Mouse (Mus musculus) cerebellum, adult 9-10 months (tissue): ENCODE data around the gene Ccdc137.
A peak's percentile ranks its signal among the peaks of the same experiment; 100 is the strongest.

Experiments used
- DNase-seq: peaks from one replicate; pipeline ENCODE4 v3.0.0; 2022

Gene Ccdc137

GRCm38 (mm10) chr11:120464365-120464764, 6.5 kb downstream of the Ccdc137 start:
- DNase-seq: no peak

GRCm38 (mm10) chr11:120465521-120465920, 7.6 kb downstream of the Ccdc137 start:
- DNase-seq: no peak

- DNase-seq: peak; percentile 92
Observed at GRCm38 (mm10) chr11:120467051-120467735, 9.3 kb downstream of the Ccdc137 start, which contains the start of gene Arl16. Gene Arl16, minus strand, starts transcription at chr11:120467607.

GRCm38 (mm10) chr11:120467736-120468092, 9.8 kb downstream of the Ccdc137 start:
- DNase-seq: no peak

- no peak for DNase-seq
Observed at GRCm38 (mm10) chr11:120472052-120472451, 14.1 kb downstream of the Ccdc137 start.

- no peak for DNase-seq
Observed at GRCm38 (mm10) chr11:120483448-120483934, 25.6 kb downstream of the Ccdc137 start.

GRCm38 (mm10) chr11:120484265-120484981, 26.5 kb downstream of the Ccdc137 start, which contains the start of gene Mrpl12:
Gene Mrpl12, plus strand, starts transcription at chr11:120484613.
- peak; percentile 88 for DNase-seq

GRCm38 (mm10) chr11:120485251-120485650, 27.3 kb downstream of the Ccdc137 start:
- DNase-seq: no peak

- no peak for DNase-seq
Observed at GRCm38 (mm10) chr11:120488516-120488915, 30.6 kb downstream of the Ccdc137 start.

GRCm38 (mm10) chr11:120489054-120489761, 31.3 kb downstream of the Ccdc137 start:
- DNase-seq: peak; percentile 86

GRCm38 (mm10) chr11:120490291-120491046, 32.6 kb downstream of the Ccdc137 start:
- no peak for DNase-seq

GRCm38 (mm10) chr11:120491317-120492023, 33.6 kb downstream of the Ccdc137 start, which contains the start of gene Slc25a10:
Gene Slc25a10, plus strand, starts transcription at chr11:120491840.
- peak; percentile 88 for DNase-seq

- no peak for DNase-seq
Observed at GRCm38 (mm10) chr11:120492024-120492877, 34.3 kb downstream of the Ccdc137 start.

GRCm38 (mm10) chr11:120492878-120493203, 34.9 kb downstream of the Ccdc137 start:
- no peak for DNase-seq

- DNase-seq: no peak
Observed at GRCm38 (mm10) chr11:120493351-120493750, 35.4 kb downstream of the Ccdc137 start.

GRCm38 (mm10) chr11:120493911-120494310, 36.0 kb downstream of the Ccdc137 start:
- DNase-seq: no peak

GRCm38 (mm10) chr11:120497436-120497835, 39.5 kb downstream of the Ccdc137 start:
- no peak for DNase-seq

GRCm38 (mm10) chr11:120498226-120498625, 40.3 kb downstream of the Ccdc137 start:
- DNase-seq: no peak

- no peak for DNase-seq
Observed at GRCm38 (mm10) chr11:120498891-120499290, 41.0 kb downstream of the Ccdc137 start.

- no peak for DNase-seq
Observed at GRCm38 (mm10) chr11:120499894-120500293, 42.0 kb downstream of the Ccdc137 start.

GRCm38 (mm10) chr11:120500357-120500756, 42.4 kb downstream of the Ccdc137 start:
- DNase-seq: no peak
